Mouse (Mus musculus) erythroblast, embryonic 14.5 days (primary cell): ENCODE data around the gene Lrr1.

Source experiments
- GATA1 ChIP-seq: IDR thresholded peaks from 2 replicates; pipeline ENCODE4 v1.6.1; 2012; ENCODE audit warnings: low read length, inconsistent platforms, mixed read lengths
- TAL1 ChIP-seq: IDR thresholded peaks from 3 replicates; pipeline ENCODE4 v1.6.1; 2012; ENCODE audit warnings: low read length, inconsistent platforms, mixed read lengths

DNA sequence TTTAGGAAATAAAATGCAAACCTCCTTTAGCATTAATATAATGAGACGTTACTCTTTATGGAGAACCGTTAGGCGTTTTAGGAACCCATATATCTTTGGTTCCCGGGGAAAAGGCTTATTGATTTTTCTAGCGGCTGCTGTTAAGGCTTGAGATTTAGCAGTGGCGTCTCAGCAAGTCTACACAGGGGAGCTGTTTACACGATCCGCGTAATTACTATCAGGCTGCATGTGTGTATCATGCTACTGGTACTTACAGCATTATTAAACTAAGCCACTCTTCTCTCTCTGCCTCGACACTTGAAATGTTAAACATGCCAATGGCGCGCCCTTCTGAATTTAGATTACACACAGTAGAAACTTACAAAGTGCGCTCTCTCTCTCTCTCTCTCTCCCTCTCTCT, 18.6 kb upstream of the Lrr1 start:
- no peak for TF ChIP-seq GATA1
- TF ChIP-seq TAL1: no peak
